Mouse (Mus musculus): ENCODE measurements around the gene Rbm20.

The Rbm20 gene

GRCm38 (mm10) chr19:53808041-53808777 lies 131.1 kb downstream of the Rbm20 start:
- DNase-seq (ENCODE audit: extremely low read depth, insufficient read length, low spot score), result no peak

DNA sequence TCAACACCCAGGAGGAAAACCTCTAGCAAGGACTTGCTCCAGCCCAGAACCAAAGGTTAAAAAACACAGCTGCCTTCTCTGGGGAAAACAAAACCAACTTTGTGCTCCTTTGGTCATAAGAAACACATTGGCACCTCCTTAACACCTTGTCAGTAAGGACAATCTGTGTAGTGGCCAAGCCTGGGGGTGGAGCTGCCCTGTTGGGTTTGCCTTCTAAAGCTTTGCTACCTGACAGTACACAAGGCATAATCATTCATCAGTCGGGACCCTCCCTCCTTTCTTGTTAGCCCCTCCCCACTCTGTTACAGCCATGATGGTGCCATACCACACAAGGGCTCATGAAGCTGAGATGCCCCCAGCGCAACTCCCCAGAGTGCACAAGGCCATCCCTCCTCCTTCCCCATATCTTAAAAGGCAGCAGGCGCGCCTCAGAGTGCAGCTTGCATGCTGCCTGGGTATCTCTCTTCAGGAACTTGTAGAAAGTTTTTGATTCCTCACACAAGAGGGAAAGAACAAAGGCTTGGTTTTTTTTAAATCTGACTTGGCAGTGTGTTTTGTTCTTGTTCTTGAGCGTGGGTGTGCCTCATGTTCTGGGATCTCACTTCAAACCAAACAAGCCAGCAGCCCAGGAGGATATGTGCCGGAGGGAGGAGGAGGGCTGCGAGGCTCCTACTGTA lies 132.2 kb downstream of the Rbm20 start:
- no peak for DNase-seq (ENCODE audit: extremely low read depth, insufficient read length, low spot score)

DNA sequence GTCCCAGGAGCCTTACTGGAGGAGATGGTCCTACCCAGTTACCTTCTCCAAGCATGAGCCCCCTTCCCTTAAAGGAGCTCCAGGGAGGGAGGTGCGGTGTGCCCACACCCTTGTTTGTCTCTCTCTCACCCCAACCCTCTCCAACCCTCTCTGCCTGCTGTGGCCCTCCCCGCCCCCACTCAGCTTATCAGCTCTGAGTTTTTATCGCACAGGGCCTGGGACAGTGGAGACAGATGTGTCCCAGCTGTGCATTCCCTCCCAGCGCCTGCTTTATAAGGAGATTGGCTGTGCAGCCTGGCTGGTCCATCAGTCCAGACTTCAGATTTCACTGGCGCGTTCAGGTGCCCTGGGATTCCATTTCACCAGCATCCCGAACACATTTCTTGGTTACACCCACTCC lies 132.9 kb downstream of the Rbm20 start:
- no peak for DNase-seq (ENCODE audit: extremely low read depth, insufficient read length, low spot score)

DNA sequence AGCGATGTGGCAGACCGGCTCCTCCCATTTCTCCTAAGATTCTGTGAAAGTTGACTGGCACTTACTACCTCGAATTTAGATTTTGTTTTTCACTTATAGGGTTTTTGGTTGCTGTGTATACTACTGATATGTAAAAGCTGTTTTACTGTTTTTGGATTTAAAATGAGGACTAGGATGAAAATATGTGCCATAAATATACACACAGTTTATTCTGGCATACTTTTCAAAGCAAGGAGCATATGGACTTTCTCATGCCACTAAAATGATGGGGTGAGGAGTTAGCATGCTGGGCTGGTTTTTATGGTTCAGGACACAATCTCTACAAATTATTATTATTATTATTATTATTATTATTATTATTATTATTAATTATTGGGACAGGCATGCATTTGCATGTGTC lies 133.5 kb downstream of the Rbm20 start:
- DNase-seq (ENCODE audit: extremely low read depth, insufficient read length, low spot score), result no peak

GRCm38 (mm10) chr19:53813576-53813975 lies 136.5 kb downstream of the Rbm20 start:
- no peak for DNase-seq (ENCODE audit: extremely low read depth, insufficient read length, low spot score)

DNA sequence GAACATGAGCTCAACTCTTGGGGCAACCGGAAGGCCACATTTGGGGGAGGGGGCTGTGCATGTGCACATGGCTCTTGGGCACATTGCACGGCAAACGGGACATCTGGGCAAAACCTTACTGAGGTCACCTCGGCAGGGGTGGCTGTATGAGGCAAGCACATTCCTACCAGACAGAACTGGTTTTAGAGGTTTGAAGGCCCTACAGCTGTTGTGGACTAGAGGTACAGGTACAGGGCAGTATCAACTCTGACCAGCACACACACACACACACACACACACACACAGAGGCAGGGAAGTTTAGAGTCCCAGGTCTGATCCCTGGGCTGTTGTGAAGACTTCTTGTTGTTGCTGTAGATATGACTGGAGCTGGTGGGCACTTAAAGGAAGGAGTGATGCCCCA lies 138.6 kb downstream of the Rbm20 start:
- no peak for DNase-seq (ENCODE audit: extremely low read depth, insufficient read length, low spot score)

DNA sequence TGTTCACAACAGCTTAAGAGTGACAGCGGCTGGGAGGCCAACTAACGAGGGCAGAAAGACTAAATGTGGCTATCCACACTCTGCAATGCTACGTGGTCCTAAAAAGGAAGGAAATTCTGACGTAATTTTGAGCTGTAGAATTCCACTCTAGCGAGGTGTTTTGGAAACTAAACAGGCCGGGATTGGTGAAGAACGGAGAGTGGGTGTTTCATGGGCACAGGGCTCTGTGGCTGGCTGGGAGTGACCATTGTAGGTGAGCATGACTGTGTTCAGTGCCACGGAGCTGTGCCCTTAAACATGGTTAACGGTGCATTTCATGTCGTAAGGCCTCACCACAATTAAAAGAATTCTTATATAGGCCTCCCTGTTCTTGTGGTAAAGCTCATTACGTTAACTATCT lies 139.1 kb downstream of the Rbm20 start:
- no peak for DNase-seq (ENCODE audit: extremely low read depth, insufficient read length, low spot score)

- no peak for DNase-seq (ENCODE audit: extremely low read depth, insufficient read length, low spot score)
Observed at GRCm38 (mm10) chr19:53819299-53819698, 142.2 kb downstream of the Rbm20 start.

GRCm38 (mm10) chr19:53821241-53822120 lies 144.4 kb downstream of the Rbm20 start:
- DNase-seq (ENCODE audit: extremely low read depth, insufficient read length, low spot score), result no peak

DNA sequence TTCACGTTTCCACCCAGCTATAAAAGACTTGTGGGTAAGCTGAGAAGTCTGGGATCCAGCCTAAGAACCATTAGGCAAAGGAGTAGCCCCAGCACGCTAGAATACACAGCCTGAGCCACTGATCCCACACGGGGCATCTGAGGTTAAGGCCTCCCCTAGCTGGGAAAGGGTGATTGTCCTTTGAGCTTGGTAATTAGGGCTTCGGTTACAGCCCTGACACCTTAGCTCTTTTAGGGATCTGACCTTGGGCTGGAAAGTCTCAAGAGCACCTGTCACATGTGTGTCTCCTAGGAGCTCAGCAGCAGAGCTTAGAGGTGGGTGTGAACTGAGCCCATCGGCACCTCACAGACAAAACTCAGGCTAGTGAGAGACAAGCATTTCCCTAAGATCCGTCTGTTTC lies 146.7 kb downstream of the Rbm20 start:
- DNase-seq (ENCODE audit: extremely low read depth, insufficient read length, low spot score), result no peak

- DNase-seq (ENCODE audit: extremely low read depth, insufficient read length, low spot score), result no peak
Observed at GRCm38 (mm10) chr19:53824872-53825680, 148.0 kb downstream of the Rbm20 start.

- no peak for DNase-seq (ENCODE audit: extremely low read depth, insufficient read length, low spot score)
Observed at GRCm38 (mm10) chr19:53829990-53830389, 152.9 kb downstream of the Rbm20 start.

DNA sequence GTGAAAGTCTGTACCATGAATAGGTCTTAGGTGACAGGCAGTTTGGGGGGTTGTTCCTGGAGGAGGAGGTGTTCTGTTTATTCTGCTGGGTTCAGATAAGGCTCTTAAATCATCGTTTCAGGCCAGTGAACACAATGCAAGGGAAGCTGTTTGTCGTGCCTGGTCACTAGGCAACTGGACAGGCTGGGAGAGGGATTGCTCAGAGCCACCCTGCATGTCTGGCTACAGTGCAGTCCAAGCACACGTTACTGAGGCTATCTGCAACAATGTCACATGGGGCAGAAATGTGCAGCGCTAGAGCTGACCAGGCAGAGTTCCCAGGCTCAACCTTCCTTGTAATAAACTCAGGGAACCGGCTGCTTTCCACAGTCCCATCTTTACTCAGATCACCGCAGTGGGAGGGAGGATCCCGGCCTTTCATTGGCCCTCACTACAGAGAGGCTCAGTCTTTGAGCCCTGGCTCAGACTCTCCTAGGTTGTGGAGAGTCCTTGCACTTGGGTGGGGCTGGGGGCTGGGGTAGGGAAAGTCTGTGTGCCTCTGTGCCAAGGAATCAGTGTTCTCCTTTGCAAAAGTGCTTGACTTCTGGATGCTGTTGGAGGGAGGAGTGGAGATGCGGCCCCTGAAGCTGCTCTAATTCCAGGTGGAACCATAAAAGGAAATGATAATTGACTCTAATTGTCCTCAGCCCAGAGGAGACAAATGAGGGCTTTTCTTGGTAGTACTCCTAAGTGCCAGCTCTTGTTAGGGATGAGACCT lies 153.5 kb downstream of the Rbm20 start:
- no peak for DNase-seq (ENCODE audit: extremely low read depth, insufficient read length, low spot score)

GRCm38 (mm10) chr19:53831164-53831448 lies 154.0 kb downstream of the Rbm20 start:
- no peak for DNase-seq (ENCODE audit: extremely low read depth, insufficient read length, low spot score)

GRCm38 (mm10) chr19:53832512-53832911 lies 155.4 kb downstream of the Rbm20 start:
- no peak for DNase-seq (ENCODE audit: extremely low read depth, insufficient read length, low spot score)

DNA sequence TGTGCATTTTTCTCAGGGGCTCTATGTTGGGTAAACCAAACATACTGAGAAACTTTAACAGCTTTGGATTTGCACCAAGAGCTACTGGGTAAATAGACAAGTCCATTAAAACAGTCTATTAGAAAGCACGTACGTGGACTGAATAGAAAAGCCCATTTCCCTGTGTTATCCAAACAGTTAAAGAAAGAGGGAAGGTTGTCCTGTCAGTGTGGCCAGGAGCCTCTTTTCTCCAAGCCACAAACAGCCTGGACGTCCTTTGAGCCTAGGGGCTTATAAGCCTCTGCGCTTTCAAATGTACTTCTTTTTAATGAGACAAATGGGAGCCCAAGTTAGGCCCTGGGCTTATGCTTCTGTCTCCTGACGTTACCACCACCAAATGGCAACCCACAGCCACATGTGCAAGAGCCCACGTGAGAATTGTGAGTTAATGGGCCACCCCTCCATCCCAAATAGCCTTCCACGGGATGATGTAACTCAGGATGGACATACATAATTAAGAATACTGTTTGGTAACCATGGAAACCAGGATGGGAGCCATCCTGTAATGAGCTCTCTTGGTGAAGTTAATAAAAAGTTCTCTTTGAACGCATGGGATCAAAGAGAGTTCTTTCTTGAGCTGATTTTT lies 156.8 kb downstream of the Rbm20 start:
- DNase-seq (ENCODE audit: extremely low read depth, insufficient read length, low spot score), result no peak

DNA sequence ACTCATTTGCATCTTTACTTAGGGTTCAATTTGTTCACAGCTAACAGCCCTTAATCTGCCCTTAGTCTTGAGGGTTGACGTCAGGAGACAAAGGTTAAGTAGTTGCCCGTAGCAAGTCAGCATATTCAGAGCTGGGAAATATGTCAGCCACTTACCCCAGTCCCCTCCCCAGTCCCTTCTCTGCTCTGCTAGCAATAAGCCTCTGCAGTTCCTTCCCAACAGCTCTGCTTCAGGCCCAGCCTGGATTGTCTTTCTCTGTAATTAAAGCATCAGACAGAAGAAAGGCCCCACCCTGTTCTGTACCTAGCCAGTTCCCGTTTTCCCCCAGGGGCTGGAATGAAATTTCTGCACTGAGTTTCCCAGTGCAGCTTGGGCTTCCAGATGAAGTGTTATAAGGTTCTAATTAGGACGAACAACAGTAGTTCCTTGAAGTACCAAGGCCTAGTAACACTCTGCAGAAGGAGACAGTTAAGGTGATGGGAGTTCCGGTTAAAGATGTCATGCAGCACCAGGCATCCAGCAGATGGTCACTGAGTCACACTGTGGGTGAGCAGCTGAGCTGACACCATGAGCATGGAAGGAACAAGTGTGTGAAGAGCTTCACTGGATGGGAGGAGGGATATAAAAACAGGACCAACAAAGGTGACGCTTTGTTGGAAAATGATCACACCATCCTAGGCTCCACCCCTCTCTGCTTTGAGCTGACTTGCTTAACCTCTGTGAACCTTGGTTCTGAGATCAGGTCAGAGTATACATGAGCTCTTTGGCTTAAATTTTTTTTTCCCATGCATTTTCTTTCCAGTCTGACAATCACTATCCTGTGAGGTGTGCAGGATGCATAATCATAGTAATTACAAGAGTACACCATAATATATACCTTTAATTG lies 159.7 kb downstream of the Rbm20 start:
- DNase-seq (ENCODE audit: extremely low read depth, insufficient read length, low spot score), result no peak

GRCm38 (mm10) chr19:53838850-53839249 lies 161.7 kb downstream of the Rbm20 start:
- DNase-seq (ENCODE audit: extremely low read depth, insufficient read length, low spot score), result no peak

DNA sequence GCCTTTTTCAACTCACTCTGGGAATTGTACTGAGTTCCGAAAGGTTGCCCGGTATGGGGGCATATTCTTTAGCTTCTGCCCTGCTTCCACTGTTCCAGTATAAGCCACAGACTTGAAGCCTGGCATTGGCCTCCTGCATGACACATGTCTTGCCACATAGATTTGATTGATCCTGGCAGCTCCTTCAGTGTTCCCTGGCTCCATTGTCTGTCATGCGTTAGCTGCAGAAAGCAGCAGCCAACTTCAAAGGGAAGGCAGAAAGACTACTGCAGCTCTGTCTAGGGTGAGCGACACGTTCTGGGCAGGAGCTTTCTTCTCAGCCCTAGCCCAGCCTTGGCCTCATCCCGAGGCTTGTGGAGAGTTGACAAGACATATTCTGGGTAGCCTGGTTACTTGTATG lies 162.7 kb downstream of the Rbm20 start:
- no peak for DNase-seq (ENCODE audit: extremely low read depth, insufficient read length, low spot score)
